Mouse (Mus musculus) intestine, embryonic 14.5 days (tissue): Measurements from ENCODE around the gene Lamtor2. TPM values are rescaled to one million over a fixed set of nuclear protein-coding genes. Genes with fewer than 3 reads are reported as not detected.

Source experiments
- ATAC-seq: fragments of 200-750 bp; cut with Nextera tagmentation; replicated peaks from 2 replicates; pipeline ENCODE4 v1.8.0; 2017; ENCODE audit warnings: low read depth, moderate number of reproducible peaks, moderate TSS enrichment, moderate library complexity; ENCODE audit not compliant: low FRiP score, low TSS enrichment
- DNase-seq: peaks from one replicate; pipeline ENCODE4 v3.0.0-alpha.2; 2018; ENCODE audit warnings: low spot score
- H3K27ac ChIP-seq: fragments of 300-500 bp; sonication (generic); 2 replicates; pipeline ENCODE4 v1.5.1; 2014; ENCODE audit warnings: low read depth, mild to moderate bottlenecking, control low read depth
- H3K27me3 ChIP-seq: fragments of 300-500 bp; sonication (generic); replicated peaks from 2 replicates; pipeline ENCODE4 v1.6.1; 2014; ENCODE audit warnings: low read length, control low read depth; ENCODE audit not compliant: control insufficient read depth, insufficient read depth
- H3K36me3 ChIP-seq: fragments of 300-500 bp; sonication (generic); 2 replicates; pipeline ENCODE4 v1.6.1; 2014; ENCODE audit warnings: low read length, control low read depth; ENCODE audit not compliant: control insufficient read depth, insufficient read depth
- H3K4me1 ChIP-seq: fragments of 300-500 bp; sonication (generic); replicated peaks from 2 replicates; pipeline ENCODE4 v1.6.1; 2014; ENCODE audit warnings: low read length, control low read depth, mixed read lengths; ENCODE audit not compliant: control insufficient read depth, insufficient read depth
- H3K4me2 ChIP-seq: fragments of 300-500 bp; sonication (generic); 2 replicates; pipeline ENCODE4 v1.6.1; 2014; ENCODE audit warnings: low read length
- H3K4me3 ChIP-seq: fragments of 300-500 bp; sonication (generic); 2 replicates; pipeline ENCODE4 v1.5.1; 2014; ENCODE audit warnings: low read depth, low read length, control low read depth, mixed read lengths
- H3K9ac ChIP-seq: fragments of 300-500 bp; sonication (generic); 2 replicates; pipeline ENCODE4 v1.6.1; 2014; ENCODE audit warnings: mild to moderate bottlenecking, low read length
- H3K9me3 ChIP-seq: fragments of 300-500 bp; sonication (generic); 2 replicates; pipeline ENCODE4 v1.6.1; 2016; ENCODE audit warnings: low read length, control low read depth; ENCODE audit not compliant: control insufficient read depth
- WGBS: fragments of 180-500 bp; shearing (Covaris S2); extraction: QIAGEN DNeasy Blood & Tissue Kit; methylation state at CpG from one replicate; pipeline ENCODE4 v1.1.7; 2014; 5-methylcytosine and 5-hydroxymethylcytosine counted together
- polyA plus RNA-seq: library from polyadenylated mRNA; unstranded; fragments of >200 nt; fragmentation: Nextera tagmentation; extraction: Ambion mirVana; gene quantifications from 2 replicates; pipeline ENCODE4 v1.2.1, GENCODE M21; 2014

Gene Lamtor2
- polyA plus RNA-seq, 1 experiment from 2014 or later, result 98.9 TPM

GRCm38 (mm10) chr3:88511559-88511958 lies 41.3 kb downstream of the Lamtor2 start:
- H3K27me3 ChIP-seq, result no peaks in the 10 kb centered on the region
- DNase-seq (no peak), ATAC-seq (no peak)
- H3K36me3 ChIP-seq, result no peaks in the 10 kb centered on the region
- no peak overlapping the region for H3K4me3 ChIP-seq
- no peak overlapping the region for H3K4me2 ChIP-seq
- peaks cover 22% of the 10 kb centered on the region for H3K4me1 ChIP-seq
- no peaks in the 10 kb centered on the region for H3K9me3 ChIP-seq
- H3K27ac ChIP-seq, result 0 out of 2 replicates have a peak overlapping the region, but pooled peaks have one; percentile 19
- H3K9ac ChIP-seq, result no peak overlapping the region
- 56% methylated on average over 4 of the region's 4 CpGs for WGBS

GRCm38 (mm10) chr3:88510421-88511289 lies 42.2 kb downstream of the Lamtor2 start:
- H3K4me2 ChIP-seq, result peak overlapping the region; percentile 62
- H3K27ac ChIP-seq, result peak overlapping the region; percentile 94
- peak overlapping the region; percentile 54 for H3K9ac ChIP-seq
- H3K4me3 ChIP-seq, result peak overlapping the region; percentile 43
- H3K27me3 ChIP-seq, result no peaks in the 10 kb centered on the region
- DNase-seq, result no peak
- H3K36me3 ChIP-seq, result no peaks in the 10 kb centered on the region
- H3K9me3 ChIP-seq, result no peaks in the 10 kb centered on the region
- WGBS, result 45% methylated on average over 13 of the region's 13 CpGs
- H3K4me1 ChIP-seq, result peaks cover 22% of the 10 kb centered on the region
- ATAC-seq, result no peak

GRCm38 (mm10) chr3:88509692-88510420 lies 43.0 kb downstream of the Lamtor2 start, which contains the start of gene Lmna:
Gene Lmna, minus strand, starts transcription at chr3:88509956.
- Histone ChIP-seq H3K9ac (peak within 1 kb of the TSS; percentile 54), H3K4me3 (peak within 1 kb of the TSS; percentile 43), H3K27ac (peak within 1 kb of the TSS; percentile 94), H3K4me2 (peak within 1 kb of the TSS; percentile 62), H3K9me3 (no peaks in the 10 kb centered on the region), H3K36me3 (no peaks in the 10 kb centered on the region), H3K27me3 (no peaks in the 10 kb centered on the region), H3K4me1 (peaks cover 22% of the 10 kb centered on the region)
- 2% methylated on average over 31 of the region's 31 CpGs for WGBS
- peak; percentile 95 for ATAC-seq
- DNase-seq, result peak; percentile 95

GRCm38 (mm10) chr3:88509250-88509649 lies 43.6 kb downstream of the Lamtor2 start:
- Histone ChIP-seq H3K36me3 (no peaks in the 10 kb centered on the region), H3K4me2 (peak overlapping the region; percentile 62), H3K4me1 (peaks cover 22% of the 10 kb centered on the region), H3K9me3 (no peaks in the 10 kb centered on the region), H3K9ac (peak overlapping the region; percentile 54), H3K27ac (peak overlapping the region; percentile 94), H3K4me3 (peak overlapping the region; percentile 43; the same call in 1 of the 2 replicates), H3K27me3 (no peaks in the 10 kb centered on the region)
- WGBS, result 65% methylated on average over 3 of the region's 3 CpGs
- ATAC-seq (no peak; the same call in 1 of the 2 replicates), DNase-seq (no peak)

GRCm38 (mm10) chr3:88505765-88506164 lies 47.1 kb downstream of the Lamtor2 start:
- Histone ChIP-seq H3K9ac (no peak overlapping the region), H3K4me1 (peaks cover 31% of the 10 kb centered on the region), H3K36me3 (no peaks in the 10 kb centered on the region), H3K4me3 (no peak overlapping the region), H3K27ac (no peak overlapping the region), H3K9me3 (no peaks in the 10 kb centered on the region), H3K4me2 (no peak overlapping the region), H3K27me3 (no peaks in the 10 kb centered on the region)
- 48% methylated on average over 7 of the region's 7 CpGs for WGBS
- DNase-seq, result no peak
- no peak for ATAC-seq

- ATAC-seq, result no peak
- no peak overlapping the region for H3K4me3 ChIP-seq
- no peak overlapping the region for H3K4me2 ChIP-seq
- DNase-seq, result no peak
- no peaks in the 10 kb centered on the region for H3K27me3 ChIP-seq
- 73% methylated on average over 6 of the region's 6 CpGs for WGBS
- H3K27ac ChIP-seq, result no peak overlapping the region
- H3K9ac ChIP-seq, result no peak overlapping the region
- H3K9me3 ChIP-seq, result no peaks in the 10 kb centered on the region
- H3K36me3 ChIP-seq, result no peaks in the 10 kb centered on the region
- peaks cover 29% of the 10 kb centered on the region for H3K4me1 ChIP-seq
Measured at GRCm38 (mm10) chr3:88505081-88505480, 47.8 kb downstream of the Lamtor2 start.

- 49% methylated on average over 8 of the region's 8 CpGs for WGBS
- Histone ChIP-seq H3K4me1 (peaks cover 22% of the 10 kb centered on the region), H3K9me3 (no peaks in the 10 kb centered on the region), H3K4me3 (no peak overlapping the region), H3K36me3 (no peaks in the 10 kb centered on the region), H3K4me2 (no peak overlapping the region), H3K27me3 (no peaks in the 10 kb centered on the region), H3K27ac (peak overlapping the region; percentile 62; the same call in 1 of the 2 replicates), H3K9ac (no peak overlapping the region)
- no peak for ATAC-seq
- no peak for DNase-seq
Measured at GRCm38 (mm10) chr3:88503881-88504746, 48.8 kb downstream of the Lamtor2 start.

GRCm38 (mm10) chr3:88503505-88503863 lies 49.4 kb downstream of the Lamtor2 start:
- Histone ChIP-seq H3K36me3 (no peaks in the 10 kb centered on the region), H3K4me1 (peaks cover 21% of the 10 kb centered on the region), H3K9ac (no peak overlapping the region), H3K27me3 (no peaks in the 10 kb centered on the region), H3K27ac (peak overlapping the region; percentile 62; the same call in 1 of the 2 replicates), H3K4me2 (peak overlapping the region; percentile 97), H3K9me3 (no peaks in the 10 kb centered on the region), H3K4me3 (peak overlapping the region; percentile 70; the same call in 1 of the 2 replicates)
- DNase-seq (no peak), ATAC-seq (no peak)
- WGBS, result 22% methylated on average over 4 of the region's 4 CpGs
